Mouse (Mus musculus) ovary, postnatal 36 days (tissue): ENCODE results near the gene Gtsf1.

ENCODE experiments used
- DNase-seq: peaks from one replicate; pipeline ENCODE4 v3.0.0; 2022; ENCODE audit warnings: low spot score, mixed read lengths

Gtsf1 gene

GRCm38 (mm10) chr15:103377752-103378664, 52.3 kb downstream of the Gtsf1 start:
- no peak for DNase-seq

- DNase-seq: no peak
These were observed 53.4 kb downstream of the Gtsf1 start for GRCm38 (mm10) chr15:103376837-103377269.

GRCm38 (mm10) chr15:103375112-103375800, 55.0 kb downstream of the Gtsf1 start:
- no peak for DNase-seq

GRCm38 (mm10) chr15:103372461-103372860, 57.8 kb downstream of the Gtsf1 start:
- DNase-seq: no peak

GRCm38 (mm10) chr15:103371741-103372140, 58.5 kb downstream of the Gtsf1 start:
- DNase-seq: no peak

- DNase-seq: no peak
These were observed 59.1 kb downstream of the Gtsf1 start for GRCm38 (mm10) chr15:103371208-103371607.

- no peak for DNase-seq
These were observed 59.8 kb downstream of the Gtsf1 start for GRCm38 (mm10) chr15:103370462-103370861.

GRCm38 (mm10) chr15:103369123-103369522, 61.1 kb downstream of the Gtsf1 start:
- DNase-seq: no peak

GRCm38 (mm10) chr15:103368179-103368940, 61.9 kb downstream of the Gtsf1 start:
- DNase-seq: no peak

GRCm38 (mm10) chr15:103366376-103367149, 63.7 kb downstream of the Gtsf1 start, which contains the start of gene Itga5:
Gene Itga5, minus strand, starts transcription at chr15:103366763.
- DNase-seq: peak; percentile 76

GRCm38 (mm10) chr15:103365471-103366375, 64.5 kb downstream of the Gtsf1 start:
- no peak for DNase-seq

GRCm38 (mm10) chr15:103364761-103365160, 65.5 kb downstream of the Gtsf1 start:
- no peak for DNase-seq

- DNase-seq: no peak
These were observed 66.5 kb downstream of the Gtsf1 start for GRCm38 (mm10) chr15:103363809-103364208.

GRCm38 (mm10) chr15:103362950-103363349, 67.3 kb downstream of the Gtsf1 start:
- DNase-seq: no peak

- no peak for DNase-seq
These were observed 67.9 kb downstream of the Gtsf1 start for GRCm38 (mm10) chr15:103362333-103362732.

GRCm38 (mm10) chr15:103361269-103361668, 69.0 kb downstream of the Gtsf1 start:
- no peak for DNase-seq

GRCm38 (mm10) chr15:103359869-103360602, 70.2 kb downstream of the Gtsf1 start:
- DNase-seq: no peak

- DNase-seq: no peak
These were observed 71.2 kb downstream of the Gtsf1 start for GRCm38 (mm10) chr15:103359122-103359510.

GRCm38 (mm10) chr15:103358278-103359121, 71.8 kb downstream of the Gtsf1 start:
- no peak for DNase-seq
